In genomic region chr11:17200936-17201335, GRCm38 (mm10) we compare ENCODE assay signal across 31 mouse cellular contexts.
"Had no signal": no experiment of that assay in that cellular context is flagged by ENCODE, and none has a peak within 500 bp of the region (broad histone marks: within the 10 kb centered on the region; RNA-seq: fewer than 3 reads in every experiment).

No protein-coding gene starts in this region.

- DNase-seq: left cerebral cortex, postnatal 4 days; liver; liver, embryonic 13.5 days; liver, postnatal 0 days; lung, adult 18-20 months; lung, adult 2 months; lung, embryonic 14.5 days; lung, postnatal 10 days; lung, postnatal 14 days; lung, postnatal 36 days; lung, postnatal 4 days; midbrain, embryonic 14.5 days had no signal

- H3K4me3 ChIP-seq: limb, embryonic 10.5 days; limb, embryonic 12.5 days; limb, embryonic 13.5 days; limb, embryonic 15.5 days; liver, embryonic 12.5 days; liver, embryonic 13.5 days; liver, embryonic 15.5 days; lung, embryonic 15.5 days; megakaryocyte, embryonic 14.5 days; midbrain, embryonic 10.5 days; midbrain, embryonic 12.5 days; midbrain, embryonic 13.5 days; midbrain, embryonic 15.5 days; myocyte; neural tube, embryonic 12.5 days had no signal

- H3K9me3 ChIP-seq: limb, embryonic 10.5 days; limb, embryonic 12.5 days; limb, embryonic 13.5 days; limb, embryonic 15.5 days; liver, embryonic 12.5 days; liver, embryonic 13.5 days; liver, embryonic 15.5 days; lung, embryonic 15.5 days; megakaryocyte, embryonic 14.5 days; midbrain, embryonic 10.5 days; midbrain, embryonic 12.5 days; midbrain, embryonic 13.5 days; midbrain, embryonic 15.5 days; neural tube, embryonic 12.5 days had no signal

- H3K27me3 ChIP-seq: limb, embryonic 12.5 days; limb, embryonic 13.5 days; limb, embryonic 15.5 days; liver, embryonic 12.5 days; liver, embryonic 13.5 days; liver, embryonic 15.5 days; lung, embryonic 15.5 days; megakaryocyte, embryonic 14.5 days; midbrain, embryonic 12.5 days; midbrain, embryonic 13.5 days; midbrain, embryonic 15.5 days; neural tube, embryonic 12.5 days had no signal

- H3K27ac ChIP-seq: limb, embryonic 10.5 days; limb, embryonic 12.5 days; limb, embryonic 13.5 days; limb, embryonic 15.5 days; liver, embryonic 12.5 days; liver, embryonic 13.5 days; liver, embryonic 14.5 days; liver, embryonic 15.5 days; macrophage; midbrain, embryonic 10.5 days; midbrain, embryonic 12.5 days; midbrain, embryonic 13.5 days; midbrain, embryonic 15.5 days; neural tube, embryonic 12.5 days had no signal

- ATAC-seq: liver, embryonic 12.5 days; liver, postnatal 0 days; midbrain, embryonic 13.5 days; midbrain, embryonic 15.5 days; midbrain, embryonic 16.5 days had no signal

- H3K4me2 ChIP-seq: limb, embryonic 12.5 days; limb, embryonic 13.5 days; limb, embryonic 15.5 days; liver, embryonic 11.5 days; liver, embryonic 12.5 days; liver, embryonic 13.5 days; liver, embryonic 15.5 days; lung, embryonic 14.5 days; lung, embryonic 15.5 days; midbrain, embryonic 11.5 days; midbrain, embryonic 12.5 days; midbrain, embryonic 13.5 days; midbrain, embryonic 15.5 days; neural tube, embryonic 12.5 days had no signal

- H3K9ac ChIP-seq: limb, embryonic 12.5 days; limb, embryonic 13.5 days; limb, embryonic 15.5 days; liver, embryonic 12.5 days; liver, embryonic 13.5 days; liver, embryonic 14.5 days; liver, embryonic 15.5 days; liver, postnatal 0 days; lung, embryonic 14.5 days; lung, embryonic 15.5 days; midbrain, embryonic 12.5 days; midbrain, embryonic 13.5 days; midbrain, embryonic 15.5 days; neural tube, embryonic 12.5 days had no signal

- H3K4me1 ChIP-seq: limb, embryonic 10.5 days; limb, embryonic 12.5 days; limb, embryonic 13.5 days; limb, embryonic 15.5 days; liver, embryonic 12.5 days; liver, embryonic 13.5 days; liver, embryonic 15.5 days; lung, embryonic 15.5 days; midbrain, embryonic 10.5 days; midbrain, embryonic 12.5 days; midbrain, embryonic 13.5 days; midbrain, embryonic 15.5 days; neural tube, embryonic 12.5 days had no signal
